Mouse (Mus musculus) bone marrow macrophage, adult 2 months (primary cell): ENCODE results near the gene Mthfsd. TPM values are rescaled to one million over a fixed set of nuclear protein-coding genes. Genes with fewer than 3 reads are reported as not detected.

Experiments
- H3K27ac ChIP-seq: 2 replicates; pipeline ENCODE4 v1.5.1; 2012; ENCODE audit warnings: low read depth, low read length; ENCODE audit not compliant: insufficient read depth
- H3K4me1 ChIP-seq: 2 replicates; pipeline ENCODE4 v1.6.1; 2012; ENCODE audit warnings: low read length; ENCODE audit not compliant: control insufficient read depth, insufficient read depth
- H3K4me3 ChIP-seq: 2 replicates; pipeline ENCODE4 v1.5.1; 2012; ENCODE audit warnings: mild to moderate bottlenecking, low read length, moderate library complexity; ENCODE audit not compliant: insufficient read depth
- CTCF ChIP-seq: IDR thresholded peaks from 2 replicates; pipeline ENCODE4 v1.5.1; 2012; ENCODE audit warnings: low read depth, mild to moderate bottlenecking, low read length, moderate library complexity
- POLR2A ChIP-seq: IDR thresholded peaks from 2 replicates; pipeline ENCODE4 v1.6.1; 2012; ENCODE audit warnings: mild to moderate bottlenecking, low read depth, low read length, borderline replicate concordance
- polyA plus RNA-seq: library from polyadenylated mRNA; stranded (reverse); fragments of >200 nt; gene quantifications from 2 replicates; pipeline ENCODE4 v1.2.4, GENCODE M21; 2012; ENCODE audit not compliant: missing spikeins, insufficient read depth, insufficient read length

The Mthfsd gene
- polyA plus RNA-seq, 1 experiment, result 21.0 TPM

GRCm38 (mm10) chr8:121130522-121130921, 22.3 kb upstream of the Mthfsd start:
- H3K27ac ChIP-seq, result no peak overlapping the region
- H3K4me3 ChIP-seq, result no peak overlapping the region
- H3K4me1 ChIP-seq, result no peaks in the 10 kb centered on the region
- TF ChIP-seq POLR2A (no peak), CTCF (no peak)

GRCm38 (mm10) chr8:121129265-121129940, 21.2 kb upstream of the Mthfsd start:
- Histone ChIP-seq H3K4me3 (no peak overlapping the region), H3K27ac (no peak overlapping the region), H3K4me1 (no peaks in the 10 kb centered on the region)
- TF ChIP-seq CTCF (no peak), POLR2A (no peak)

GRCm38 (mm10) chr8:121128531-121129264, 20.5 kb upstream of the Mthfsd start:
- H3K27ac ChIP-seq, result no peak overlapping the region
- no peaks in the 10 kb centered on the region for H3K4me1 ChIP-seq
- H3K4me3 ChIP-seq, result no peak overlapping the region
- TF ChIP-seq CTCF, result no peak
- no peak for TF ChIP-seq POLR2A

GRCm38 (mm10) chr8:121127756-121128375, 19.7 kb upstream of the Mthfsd start, which contains the start of gene Foxl1:
Gene Foxl1 (plus strand): TSS chr8:121127940.
- TF ChIP-seq CTCF (no peak), POLR2A (no peak)
- Histone ChIP-seq H3K27ac (no peak within 1 kb of the TSS), H3K4me3 (no peak within 1 kb of the TSS), H3K4me1 (no peaks in the 10 kb centered on the region)

GRCm38 (mm10) chr8:121127291-121127701, 19.1 kb upstream of the Mthfsd start:
- Histone ChIP-seq H3K4me3 (no peak overlapping the region), H3K27ac (no peak overlapping the region), H3K4me1 (no peaks in the 10 kb centered on the region)
- no peak for TF ChIP-seq CTCF
- no peak for TF ChIP-seq POLR2A

GRCm38 (mm10) chr8:121126694-121127093, 18.5 kb upstream of the Mthfsd start:
- Histone ChIP-seq H3K4me1 (no peaks in the 10 kb centered on the region), H3K27ac (no peak overlapping the region), H3K4me3 (no peak overlapping the region)
- TF ChIP-seq POLR2A (no peak), CTCF (no peak)

GRCm38 (mm10) chr8:121126191-121126590, 18.0 kb upstream of the Mthfsd start:
- Histone ChIP-seq H3K4me1 (no peaks in the 10 kb centered on the region), H3K27ac (no peak overlapping the region), H3K4me3 (no peak overlapping the region)
- no peak for TF ChIP-seq POLR2A
- TF ChIP-seq CTCF, result no peak

- Histone ChIP-seq H3K4me1 (no peaks in the 10 kb centered on the region), H3K27ac (no peak overlapping the region), H3K4me3 (no peak overlapping the region)
- TF ChIP-seq CTCF (no peak), POLR2A (no peak)
These were observed 17.2 kb upstream of the Mthfsd start for GRCm38 (mm10) chr8:121125311-121125876.

GRCm38 (mm10) chr8:121124547-121125239, 16.5 kb upstream of the Mthfsd start:
- no peak overlapping the region for H3K4me3 ChIP-seq
- no peak for TF ChIP-seq CTCF
- no peak for TF ChIP-seq POLR2A
- H3K4me1 ChIP-seq, result no peaks in the 10 kb centered on the region
- H3K27ac ChIP-seq, result no peak overlapping the region

- Histone ChIP-seq H3K4me3 (no peak overlapping the region), H3K4me1 (no peaks in the 10 kb centered on the region), H3K27ac (no peak overlapping the region)
- TF ChIP-seq POLR2A, result no peak
- no peak for TF ChIP-seq CTCF
These were observed 14.9 kb upstream of the Mthfsd start for GRCm38 (mm10) chr8:121123113-121123512.
